Mouse (Mus musculus) kidney, adult 2 months (tissue): ENCODE data around the gene Glis2.

ENCODE experiments used
- CTCF ChIP-seq: fragments of 200-500 bp; conservative IDR thresholded peaks from 2 replicates; pipeline ENCODE4 v1.5.1; 2011; ENCODE audit warnings: low read depth, mild to moderate bottlenecking, control low read depth, low read length, moderate library complexity, mixed read lengths; ENCODE audit not compliant: insufficient read depth, insufficient read length
- POLR2A ChIP-seq: fragments of 200-500 bp; IDR thresholded peaks from one replicate; pipeline ENCODE4 v1.6.1; 2011; ENCODE audit warnings: low read depth, low read length, control low read depth

DNA sequence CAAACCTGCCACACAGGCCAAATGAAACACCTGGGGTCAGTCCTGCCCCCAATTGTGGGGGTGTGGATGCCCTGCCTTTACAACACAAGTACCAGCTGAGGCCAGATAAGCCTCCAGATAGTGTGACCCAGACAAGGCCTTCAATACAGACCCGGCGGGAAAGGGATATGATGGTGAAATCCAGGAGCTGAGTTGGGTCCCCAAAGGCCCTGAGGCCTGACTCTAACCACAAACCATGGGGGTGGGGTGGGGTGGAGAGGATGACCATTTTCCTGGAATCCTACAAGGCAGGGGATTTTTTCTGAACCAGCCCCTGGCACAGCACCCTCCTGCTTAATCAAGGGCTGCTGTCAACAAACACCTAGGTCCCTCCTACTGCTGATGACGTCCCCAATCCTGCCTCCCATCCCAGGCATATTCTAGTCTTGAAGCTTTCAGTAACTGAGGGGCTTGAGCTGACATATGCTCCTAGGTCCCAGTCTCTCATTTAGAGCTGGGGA, 44.4 kb downstream of the Glis2 start:
- no peak for TF ChIP-seq CTCF
- TF ChIP-seq POLR2A, result no peak
